Mouse (Mus musculus) megakaryocyte, adult 5-6 weeks (primary cell): ENCODE measurements around the gene Psg16. TPM values are rescaled to one million over a fixed set of nuclear protein-coding genes. Genes with fewer than 3 reads are reported as not detected.

Experiments used
- ATAC-seq: 2 replicates; pipeline ENCODE4 v1.8.0; 2016; ENCODE audit warnings: mild to moderate bottlenecking, inconsistent platforms; ENCODE audit not compliant: poor library complexity, severe bottlenecking
- total RNA-seq, 2 experiments: library from RNA; stranded (forward) in 1 of 2; stranded (reverse) in 1 of 2; fragments of 153-499, 151-499 nt in 1 of 2; fragments of 221-1000, 200-1000 nt in 1 of 2; gene quantifications; 2 replicates each; pipeline versions ENCODE4 v1.2.3 to v1.2.4; 2015 to 2017

Gene Psg16
- 0.04 TPM in 1 of 2 replicates, not detected in the other for total RNA-seq (2015)
- 0.28 TPM in 1 of 2 replicates, not detected in the other for total RNA-seq (2017)

GRCm38 (mm10) chr7:17073904-17074615 lies at the start of gene Psg16:
Psg16 (plus strand) TSS chr7:17074040.
- ATAC-seq: peak; percentile 80

GRCm38 (mm10) chr7:17024141-17024540 lies 49.7 kb upstream of the Psg16 start:
- no peak for ATAC-seq

GRCm38 (mm10) chr7:17024814-17025504 lies 48.9 kb upstream of the Psg16 start:
- ATAC-seq: peak; percentile 55

GRCm38 (mm10) chr7:17025505-17025894 lies 48.3 kb upstream of the Psg16 start:
- ATAC-seq: no peak

GRCm38 (mm10) chr7:17025896-17026622 lies 47.8 kb upstream of the Psg16 start:
- no peak for ATAC-seq

- ATAC-seq: peak; percentile 46
Measured at GRCm38 (mm10) chr7:17026710-17027587, 46.9 kb upstream of the Psg16 start.

- peak; percentile 73 for ATAC-seq
Measured at GRCm38 (mm10) chr7:17027588-17028343, 46.1 kb upstream of the Psg16 start, which contains the start of gene Ppp5c. Ppp5c (minus strand) TSS chr7:17027924.

GRCm38 (mm10) chr7:17028923-17029322 lies 44.9 kb upstream of the Psg16 start:
- ATAC-seq: no peak

- ATAC-seq: no peak
Measured at GRCm38 (mm10) chr7:17030239-17030638, 43.6 kb upstream of the Psg16 start.

- no peak for ATAC-seq
Measured at GRCm38 (mm10) chr7:17038018-17038695, 35.7 kb upstream of the Psg16 start.

- ATAC-seq: no peak
Measured at GRCm38 (mm10) chr7:17039373-17039772, 34.5 kb upstream of the Psg16 start.

- ATAC-seq: no peak
Measured at GRCm38 (mm10) chr7:17045743-17046142, 28.1 kb upstream of the Psg16 start.

- no peak for ATAC-seq
Measured at GRCm38 (mm10) chr7:17047041-17047682, 26.7 kb upstream of the Psg16 start.

GRCm38 (mm10) chr7:17048431-17049190 lies 25.2 kb upstream of the Psg16 start:
- ATAC-seq: no peak

GRCm38 (mm10) chr7:17050491-17050890 lies 23.3 kb upstream of the Psg16 start:
- no peak for ATAC-seq

- peak; percentile 70 for ATAC-seq
Measured at GRCm38 (mm10) chr7:17050933-17051594, 22.8 kb upstream of the Psg16 start.

GRCm38 (mm10) chr7:17054325-17054989 lies 19.4 kb upstream of the Psg16 start:
- ATAC-seq: no peak
